Mouse (Mus musculus): Measurements from ENCODE around the gene Carmil3.

Carmil3 gene

DNA sequence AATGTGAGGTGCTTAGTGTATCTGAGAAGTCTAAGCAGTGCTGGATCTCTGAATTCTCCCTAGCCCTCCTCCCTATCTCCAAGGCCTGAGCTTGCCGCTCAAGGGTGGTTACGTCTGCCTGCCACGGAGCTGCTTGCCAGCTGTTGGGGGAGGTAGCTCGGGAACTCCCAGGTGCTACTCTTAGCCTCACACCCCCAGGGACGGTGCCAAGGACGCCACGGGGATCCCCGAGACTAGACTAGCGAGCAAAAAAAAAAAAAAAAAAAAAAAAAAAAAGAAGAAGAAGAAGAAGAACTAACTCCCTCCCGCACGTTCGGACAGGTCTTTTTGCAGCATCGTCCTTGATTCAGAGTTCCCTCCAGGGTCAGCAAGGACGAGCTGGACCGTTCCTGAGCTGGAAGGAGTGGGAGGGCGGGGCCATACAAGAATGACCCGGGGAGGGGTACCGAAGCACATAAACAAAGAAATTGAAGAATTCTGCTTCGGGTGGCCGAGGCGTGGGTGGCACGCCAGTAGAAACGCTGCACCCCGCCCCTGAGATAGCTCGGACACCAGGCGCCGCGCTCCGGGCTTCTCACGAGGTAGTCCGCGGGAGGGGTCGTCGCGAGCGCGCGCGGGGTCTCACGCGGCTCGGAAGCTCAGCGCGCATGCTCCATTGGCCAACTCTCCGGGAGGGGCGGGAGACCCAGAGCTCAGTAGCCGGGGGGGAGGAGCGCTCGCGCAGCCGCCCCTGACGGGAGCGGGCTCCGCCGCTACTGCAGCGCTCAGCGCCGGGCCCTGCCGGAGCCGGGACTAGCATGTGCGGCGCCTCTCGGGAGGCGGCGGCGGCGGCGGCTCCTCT lies at the start of gene Carmil3:
Gene Carmil3 (plus strand): TSS at position 291 of the 841 bp plus-strand sequence.
- DNase-seq (ENCODE audit: low spot score), result peak; percentile 79

- no peak for DNase-seq (ENCODE audit: low spot score)
Observed at GRCm38 (mm10) chr14:55457693-55458092, 32.8 kb upstream of the Carmil3 start.

DNA sequence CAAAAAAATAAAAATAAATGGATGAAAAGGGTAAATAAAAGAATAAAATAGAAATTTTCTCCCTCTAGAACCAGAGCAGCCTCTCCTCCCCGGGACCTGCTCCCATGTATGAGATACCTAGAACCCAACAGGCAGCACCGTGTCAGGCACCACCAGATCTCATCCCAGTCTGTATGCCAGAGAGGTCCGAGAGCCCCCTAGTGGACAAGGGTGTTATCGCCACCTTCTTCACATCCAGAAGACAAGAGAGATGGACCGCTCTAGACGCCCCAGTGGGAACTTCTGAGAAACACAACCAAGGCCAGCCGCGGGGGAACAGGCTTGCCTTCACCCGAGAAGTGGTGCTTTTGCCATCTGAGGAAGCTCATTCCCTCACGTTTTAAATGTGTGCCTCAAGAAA lies 32.2 kb upstream of the Carmil3 start:
- DNase-seq (ENCODE audit: low spot score), result peak; percentile 80

DNA sequence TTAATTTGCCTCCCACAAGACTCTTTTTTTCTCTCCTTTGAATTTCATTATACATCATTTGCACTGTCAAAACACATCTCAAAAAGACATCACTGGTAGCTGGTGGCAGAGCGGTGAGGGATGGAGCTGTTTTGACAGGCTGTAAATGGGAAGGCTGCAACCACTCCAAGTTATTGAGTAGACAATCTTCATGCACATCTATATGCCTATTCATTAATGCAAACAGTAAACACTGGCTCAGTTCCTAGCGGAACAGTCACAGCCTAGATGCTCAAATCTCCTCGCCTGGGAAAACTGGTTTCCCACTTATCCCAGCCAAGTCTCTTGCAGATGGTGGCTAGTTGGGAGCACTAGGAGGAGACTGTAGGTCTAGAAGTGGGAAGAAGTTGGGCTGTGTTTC lies 31.7 kb upstream of the Carmil3 start:
- no peak for DNase-seq (ENCODE audit: low spot score)

GRCm38 (mm10) chr14:55459796-55460195 lies 30.7 kb upstream of the Carmil3 start:
- no peak for DNase-seq (ENCODE audit: low spot score)

- DNase-seq (ENCODE audit: low spot score), result no peak
Observed at GRCm38 (mm10) chr14:55460297-55460696, 30.2 kb upstream of the Carmil3 start.

DNA sequence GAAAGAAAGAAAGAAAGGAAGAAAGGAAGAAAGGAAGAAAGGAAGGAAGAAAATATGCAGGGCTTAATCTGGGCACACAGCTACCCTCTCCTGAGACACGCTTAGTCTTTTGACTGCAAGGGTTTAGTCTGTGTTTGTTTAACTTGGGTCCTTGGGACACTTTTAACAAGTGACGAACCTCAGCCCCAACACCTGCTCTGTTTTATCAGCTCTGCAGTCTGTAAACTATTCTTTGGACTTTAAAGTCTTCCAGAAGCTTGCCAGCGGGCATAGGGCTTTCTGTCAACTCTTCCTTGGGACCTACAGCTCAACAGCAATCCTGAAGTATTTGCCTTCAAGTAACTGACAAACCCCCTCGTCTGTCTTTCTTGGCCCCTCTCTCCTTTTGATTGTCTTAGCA lies 28.7 kb upstream of the Carmil3 start:
- no peak for DNase-seq (ENCODE audit: low spot score)

GRCm38 (mm10) chr14:55466481-55466880 lies 24.0 kb upstream of the Carmil3 start:
- DNase-seq (ENCODE audit: low spot score), result no peak

DNA sequence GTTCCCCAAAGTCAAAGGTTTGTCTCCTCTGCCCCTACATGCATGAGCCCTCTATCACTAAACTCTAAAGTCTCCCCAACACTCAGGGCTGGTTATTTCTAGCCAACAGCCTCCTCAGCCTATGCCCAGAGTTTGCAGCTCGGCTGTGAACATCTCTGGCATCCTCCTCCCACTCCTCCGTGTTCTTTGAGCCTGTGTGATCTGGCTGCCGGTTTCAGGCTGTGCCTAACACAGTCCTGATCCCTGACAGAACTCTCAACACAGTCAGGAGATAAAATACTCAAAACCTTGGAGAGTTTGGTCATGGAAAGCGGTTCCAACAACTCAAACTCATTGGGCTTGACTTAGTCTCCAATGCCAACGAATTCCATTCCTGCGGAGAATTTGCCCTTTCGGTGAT lies 23.3 kb upstream of the Carmil3 start:
- no peak for DNase-seq (ENCODE audit: low spot score)

DNA sequence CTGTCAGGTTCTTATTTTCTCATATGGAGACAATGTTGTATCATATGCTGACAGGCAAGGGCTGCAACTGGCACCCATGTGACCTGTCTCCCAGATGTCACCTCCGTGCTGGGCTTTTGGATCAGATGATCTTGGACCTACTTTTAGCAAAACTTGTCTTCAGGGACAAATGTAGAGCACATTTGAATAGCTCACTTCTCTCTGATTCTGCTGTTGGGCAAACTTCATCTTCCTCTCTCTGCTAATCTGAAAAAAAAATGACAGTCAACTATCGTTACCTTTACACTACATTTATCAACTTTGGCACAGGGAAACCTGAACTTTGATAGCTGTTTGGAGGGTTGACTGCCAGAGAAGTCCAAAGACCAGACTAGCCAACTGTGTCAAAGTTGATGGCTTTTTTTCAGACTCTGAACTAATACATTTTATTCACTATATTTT lies 22.1 kb upstream of the Carmil3 start:
- DNase-seq (ENCODE audit: low spot score), result no peak

GRCm38 (mm10) chr14:55469041-55469440 lies 21.4 kb upstream of the Carmil3 start:
- no peak for DNase-seq (ENCODE audit: low spot score)

DNA sequence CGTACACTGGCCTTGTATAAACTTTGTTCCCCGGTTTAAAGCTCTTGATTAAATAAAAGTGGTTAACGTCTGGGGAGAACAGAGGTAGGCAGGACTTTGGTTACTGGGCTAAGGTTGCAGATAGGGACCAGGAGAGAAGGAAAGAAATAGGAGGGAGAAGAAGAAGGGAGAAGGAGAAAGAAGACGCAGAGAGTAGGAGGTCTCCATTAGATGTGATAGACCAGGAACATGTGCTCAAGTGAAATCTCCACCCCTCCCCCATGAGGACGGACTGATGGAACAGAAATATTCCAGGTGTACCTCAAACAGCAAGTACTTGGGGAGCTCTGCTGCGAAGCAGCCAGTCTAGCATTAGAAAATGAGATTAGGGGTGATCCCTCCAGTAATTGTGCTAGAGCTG lies 20.6 kb upstream of the Carmil3 start:
- no peak for DNase-seq (ENCODE audit: low spot score)

DNA sequence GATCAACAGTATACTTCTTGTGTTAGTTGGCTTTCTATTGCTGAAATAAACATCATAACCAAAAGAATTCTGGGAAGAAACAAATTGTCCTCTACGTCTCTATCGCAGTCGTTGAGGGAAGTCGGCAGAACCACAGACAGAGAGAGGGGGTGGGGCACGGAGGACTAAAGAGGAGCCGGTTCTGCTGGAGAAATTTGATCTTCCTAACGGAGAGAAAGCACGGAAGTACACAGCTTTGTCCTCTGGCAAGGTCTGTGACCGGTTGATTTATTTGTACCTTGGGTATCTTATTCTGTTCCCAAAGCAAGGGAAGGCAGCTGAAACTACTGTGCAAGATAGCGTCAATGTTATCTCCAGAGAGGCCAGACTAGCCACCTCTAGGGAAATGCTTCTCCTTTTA lies 19.6 kb upstream of the Carmil3 start:
- DNase-seq (ENCODE audit: low spot score), result no peak

DNA sequence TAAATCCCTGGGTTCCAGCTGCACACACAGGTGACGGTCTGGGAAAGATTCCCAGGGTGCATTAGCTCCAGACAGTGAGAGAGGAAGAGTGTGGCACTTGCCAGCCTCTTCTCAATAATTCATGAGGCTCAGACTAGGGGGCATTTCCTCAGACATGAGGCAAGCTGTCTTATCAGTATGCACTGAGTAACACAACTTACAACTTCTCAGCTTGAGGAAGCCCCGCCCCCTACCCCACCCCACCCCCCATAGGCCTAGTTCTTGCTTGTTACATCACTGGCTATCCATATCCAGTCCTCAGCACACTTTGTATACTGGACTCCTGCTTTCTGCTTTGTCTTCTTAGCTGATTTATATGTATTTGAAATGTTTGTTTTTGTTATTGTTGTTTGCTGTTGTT lies 14.8 kb upstream of the Carmil3 start:
- no peak for DNase-seq (ENCODE audit: low spot score)

DNA sequence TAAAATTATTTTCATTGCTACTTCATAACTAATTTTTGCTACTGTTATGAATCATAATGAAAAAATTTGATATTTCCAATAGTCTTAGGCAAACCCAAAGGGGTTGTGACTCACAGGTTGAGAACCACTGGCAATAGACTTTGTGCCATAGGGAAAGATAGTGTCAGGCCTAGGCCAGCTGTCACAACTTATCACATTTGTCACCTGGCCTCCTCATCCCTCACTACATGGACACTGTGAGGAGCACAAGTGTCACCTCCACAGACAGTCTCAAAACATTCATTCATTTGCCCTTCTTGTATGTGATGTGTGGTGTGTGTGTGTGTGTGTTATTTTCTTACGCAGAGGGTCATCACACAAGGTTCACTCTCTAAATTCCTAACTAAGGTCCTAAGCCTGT lies 13.0 kb upstream of the Carmil3 start:
- no peak for DNase-seq (ENCODE audit: low spot score)

DNA sequence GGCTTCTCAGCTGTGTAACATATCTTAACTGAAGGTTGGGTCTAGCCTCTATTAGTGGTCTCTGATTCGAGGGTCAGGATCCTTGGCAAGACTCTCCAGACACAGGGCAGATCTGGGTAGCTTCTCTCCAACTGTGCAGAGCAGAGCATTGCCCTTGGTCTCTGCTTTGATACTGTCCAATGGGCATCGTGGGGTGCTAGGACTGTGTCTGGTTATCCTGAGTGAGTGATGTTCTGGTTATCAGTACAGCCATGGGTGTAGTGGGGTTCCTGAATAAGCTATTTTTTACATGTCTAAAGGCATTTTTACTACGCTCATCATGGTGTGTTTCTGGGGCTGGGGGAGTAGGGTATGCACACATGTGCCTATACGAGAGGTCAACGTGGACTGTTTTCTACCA lies 12.6 kb upstream of the Carmil3 start:
- no peak for DNase-seq (ENCODE audit: low spot score)

- DNase-seq (ENCODE audit: low spot score), result peak; percentile 84
Observed at GRCm38 (mm10) chr14:55478651-55479599, 11.5 kb upstream of the Carmil3 start, which contains the start of gene Dhrs4. Dhrs4 (plus strand) TSS chr14:55478758.

- no peak for DNase-seq (ENCODE audit: low spot score)
Observed at GRCm38 (mm10) chr14:55479629-55480028, 10.8 kb upstream of the Carmil3 start.

DNA sequence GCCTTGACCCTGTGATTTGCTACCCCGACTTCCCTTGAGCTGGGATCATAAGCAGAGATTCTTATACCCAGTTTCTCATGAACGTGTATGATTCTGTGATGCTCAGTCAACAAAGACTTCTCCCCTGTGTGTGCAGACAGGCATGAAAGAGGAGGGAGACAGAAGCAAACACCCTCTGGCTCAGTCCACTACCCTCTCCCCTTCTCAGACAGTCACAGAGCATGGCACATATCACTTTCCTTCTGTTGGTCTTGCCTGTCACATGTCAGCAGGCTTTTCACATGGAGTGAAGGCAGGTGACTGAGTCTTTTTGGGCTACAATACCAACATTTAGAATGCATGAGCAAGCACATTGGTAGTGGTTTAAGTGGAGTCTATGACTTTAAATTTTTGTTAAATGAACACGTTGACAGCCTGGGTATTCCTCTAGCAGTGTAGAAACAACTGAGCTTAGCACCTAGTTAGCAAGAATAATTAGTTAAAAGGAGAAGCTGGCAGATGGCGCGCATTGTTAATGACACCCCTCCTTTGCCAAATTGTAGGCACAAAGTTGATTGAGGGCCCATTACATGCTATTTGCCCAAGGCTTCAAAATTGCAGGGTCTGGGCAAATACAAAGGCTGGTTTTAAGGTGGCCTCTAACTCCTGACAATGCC lies 5.9 kb upstream of the Carmil3 start:
- DNase-seq (ENCODE audit: low spot score), result no peak

- DNase-seq (ENCODE audit: low spot score), result no peak
Observed at GRCm38 (mm10) chr14:55486836-55487235, 3.6 kb upstream of the Carmil3 start.

- DNase-seq (ENCODE audit: low spot score), result peak; percentile 71
Observed at GRCm38 (mm10) chr14:55491291-55491833, 911 bp downstream of the Carmil3 start.

DNA sequence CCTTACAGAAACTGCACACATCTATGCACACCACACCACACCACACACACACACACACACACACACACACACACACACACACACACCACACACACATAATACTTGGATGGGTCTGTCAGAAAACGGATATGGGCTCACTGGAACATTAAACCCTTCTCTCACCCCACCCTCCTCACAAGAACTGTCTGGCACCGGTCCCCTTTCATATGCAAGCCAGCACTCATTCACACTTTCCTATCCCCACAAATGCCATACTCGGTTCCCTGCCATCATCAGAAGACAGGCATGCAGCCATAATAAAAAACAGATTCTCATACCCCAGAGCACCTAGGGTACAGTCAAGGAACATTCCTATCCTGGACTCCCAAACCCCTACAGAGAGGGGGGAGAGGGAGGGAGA lies 1.7 kb downstream of the Carmil3 start:
- DNase-seq (ENCODE audit: low spot score), result no peak
